Mouse (Mus musculus) megakaryocyte-erythroid progenitor cell, adult 5-6 weeks (primary cell): ENCODE results near the gene Timp2. TPM values are rescaled to one million over a fixed set of nuclear protein-coding genes. Genes with fewer than 3 reads are reported as not detected.

Experiments used
- ATAC-seq: replicated peaks from 2 replicates; pipeline ENCODE4 v1.8.0; 2016; ENCODE audit warnings: mild to moderate bottlenecking, inconsistent platforms; ENCODE audit not compliant: severe bottlenecking, poor library complexity, low FRiP score, low TSS enrichment
- total RNA-seq, 2 experiments: library from RNA; stranded (forward) in 1 of 2; stranded (reverse) in 1 of 2; fragments of 200-1000, 215-1000 nt in 1 of 2; fragments of >200 nt in 1 of 2; fragmentation: Nextera tagmentation in 1 of 2; gene quantifications; 2 replicates each; pipeline ENCODE4 v1.2.3; 2014 to 2017

Timp2 gene
- total RNA-seq, 2 experiments from 2014 or later, result 4.4 to 9.5 TPM

- ATAC-seq, result no peak
Observed at GRCm38 (mm10) chr11:118345693-118346092, 9.8 kb downstream of the Timp2 start.

GRCm38 (mm10) chr11:118343629-118344028 is 11.9 kb downstream of the Timp2 start:
- ATAC-seq, result no peak

- no peak for ATAC-seq
Observed at GRCm38 (mm10) chr11:118342400-118342981, 13.0 kb downstream of the Timp2 start, which contains the start of gene Cep295nl. Gene Cep295nl, minus strand, starts transcription at chr11:118342500.

GRCm38 (mm10) chr11:118337491-118338168 is 17.9 kb downstream of the Timp2 start:
- ATAC-seq, result no peak

GRCm38 (mm10) chr11:118333431-118333830 is 22.1 kb downstream of the Timp2 start:
- no peak for ATAC-seq

GRCm38 (mm10) chr11:118332376-118332775 is 23.2 kb downstream of the Timp2 start:
- ATAC-seq, result no peak

GRCm38 (mm10) chr11:118330777-118331176 is 24.8 kb downstream of the Timp2 start:
- ATAC-seq, result no peak

GRCm38 (mm10) chr11:118330361-118330760 is 25.2 kb downstream of the Timp2 start:
- ATAC-seq, result no peak

- no peak for ATAC-seq
Observed at GRCm38 (mm10) chr11:118328947-118329346, 26.6 kb downstream of the Timp2 start.

- no peak for ATAC-seq
Observed at GRCm38 (mm10) chr11:118328511-118328910, 27.0 kb downstream of the Timp2 start.

GRCm38 (mm10) chr11:118326991-118327971 is 28.3 kb downstream of the Timp2 start:
- ATAC-seq, result no peak

- no peak for ATAC-seq
Observed at GRCm38 (mm10) chr11:118326491-118326890, 29.0 kb downstream of the Timp2 start.

GRCm38 (mm10) chr11:118324541-118324940 is 31.0 kb downstream of the Timp2 start:
- no peak for ATAC-seq

GRCm38 (mm10) chr11:118323974-118324373 is 31.6 kb downstream of the Timp2 start:
- peak; percentile 57; the same call in 1 of the 2 replicates for ATAC-seq

GRCm38 (mm10) chr11:118322647-118323046 is 32.9 kb downstream of the Timp2 start:
- no peak for ATAC-seq

GRCm38 (mm10) chr11:118321971-118322370 is 33.6 kb downstream of the Timp2 start:
- no peak for ATAC-seq

GRCm38 (mm10) chr11:118321500-118321899 is 34.0 kb downstream of the Timp2 start:
- no peak for ATAC-seq

GRCm38 (mm10) chr11:118318678-118319077 is 36.9 kb downstream of the Timp2 start:
- no peak for ATAC-seq

- ATAC-seq, result peak; percentile 48
Observed at GRCm38 (mm10) chr11:118317129-118317528, 38.4 kb downstream of the Timp2 start.

GRCm38 (mm10) chr11:118316231-118316806 is 39.2 kb downstream of the Timp2 start:
- ATAC-seq, result peak; percentile 60
